ENCODE assay signal across 8 mouse cellular contexts in genomic region chr4:152274681-152275131, GRCm38 (mm10). TPM values are rescaled to one million over a fixed set of nuclear protein-coding genes. Genes with fewer than 3 reads are reported as not detected.
A peak's percentile ranks its signal among the peaks of the same experiment; 100 is the strongest.
DNase-seq lines count a peak whose midpoint lies in the region; ATAC-seq lines count a peak whose summit lies in the region.

No protein-coding gene starts in this region.

- H3K9me3 ChIP-seq in forebrain, embryonic 12.5 days, result no peaks in the 10 kb centered on the region
- H3K9me3 ChIP-seq in hindbrain, embryonic 12.5 days (replicated peaks), result no peaks in the 10 kb centered on the region
- H3K9me3 ChIP-seq in lung, embryonic 16.5 days (ENCODE audit: control insufficient read depth, low read length), result no peaks in the 10 kb centered on the region
- H3K9me3 ChIP-seq in stomach, embryonic 14.5 days (ENCODE audit: control insufficient read depth, low read depth, low read length), result no peaks in the 10 kb centered on the region

- peak; percentile 62 for DNase-seq in kidney, postnatal 10 days
- DNase-seq in kidney, postnatal 36 days, result no peak
- DNase-seq in spleen, adult 18-20 months, result no peak
- no peak for DNase-seq in urinary bladder, postnatal 10 days (ENCODE audit: low spot score)

- H3K9ac ChIP-seq in forebrain, embryonic 12.5 days, result peak overlapping the region; percentile 75
- peak overlapping the region; percentile 85 for H3K9ac ChIP-seq in hindbrain, embryonic 12.5 days
- peak overlapping the region; percentile 78 for H3K9ac ChIP-seq in lung, embryonic 16.5 days (ENCODE audit: low read length)
- H3K9ac ChIP-seq in stomach, embryonic 14.5 days (replicated peaks; ENCODE audit: low read depth, low read length), result peak overlapping the region; percentile 57; the same call in 1 of the 2 replicates

- no peak overlapping the region for H3K27ac ChIP-seq in forebrain, embryonic 12.5 days
- H3K27ac ChIP-seq in hindbrain, embryonic 12.5 days, result peak overlapping the region; percentile 73; the same call in 1 of the 2 replicates
- peak overlapping the region; percentile 90 for H3K27ac ChIP-seq in lung, embryonic 16.5 days (ENCODE audit: low read length)
- peak overlapping the region; percentile 84; the same call in 1 of the 2 replicates for H3K27ac ChIP-seq in stomach, embryonic 14.5 days (ENCODE audit: low read length)

- peaks cover 64% of the 10 kb centered on the region for H3K27me3 ChIP-seq in forebrain, embryonic 12.5 days
- H3K27me3 ChIP-seq in hindbrain, embryonic 12.5 days, result peaks cover 87% of the 10 kb centered on the region
- H3K27me3 ChIP-seq in lung, embryonic 16.5 days (ENCODE audit: control insufficient read depth, insufficient read depth, low read depth, low read length), result peaks cover 3% of the 10 kb centered on the region
- H3K27me3 ChIP-seq in stomach, embryonic 14.5 days (ENCODE audit: control insufficient read depth, insufficient read depth, low read length), result 0 out of 2 replicates have a peak, but pooled peaks cover 3% of the 10 kb centered on the region

- ATAC-seq in forebrain, embryonic 12.5 days (ENCODE audit: low FRiP score), result peak; percentile 61; the same call in 1 of the 2 replicates
- peak; percentile 41; the same call in 1 of the 2 replicates for ATAC-seq in hindbrain, embryonic 12.5 days (ENCODE audit: low FRiP score)
- ATAC-seq in lung, embryonic 16.5 days (ENCODE audit: low read depth), result peak; percentile 50
- ATAC-seq in stomach, embryonic 14.5 days (ENCODE audit: insufficient number of reproducible peaks, insufficient read depth, low FRiP score, low read depth), result 0 out of 2 replicates have a peak, but pooled peaks have one; percentile 5

- peak overlapping the region; percentile 58 for H3K4me3 ChIP-seq in forebrain, embryonic 12.5 days (replicated peaks)
- peak overlapping the region; percentile 58 for H3K4me3 ChIP-seq in hindbrain, embryonic 12.5 days
- peak overlapping the region; percentile 75 for H3K4me3 ChIP-seq in lung, embryonic 16.5 days (ENCODE audit: low read length)
- peak overlapping the region; percentile 54 for H3K4me3 ChIP-seq in stomach, embryonic 14.5 days (ENCODE audit: low read depth, low read length)

- no peaks in the 10 kb centered on the region; the same call in 1 of the 2 replicates for H3K36me3 ChIP-seq in forebrain, embryonic 12.5 days (replicated peaks)
- H3K36me3 ChIP-seq in hindbrain, embryonic 12.5 days, result no peaks in the 10 kb centered on the region; the same call in 1 of the 2 replicates
- H3K36me3 ChIP-seq in lung, embryonic 16.5 days (ENCODE audit: control insufficient read depth, insufficient read depth, low read length), result no peaks in the 10 kb centered on the region
- no peaks in the 10 kb centered on the region for H3K36me3 ChIP-seq in stomach, embryonic 14.5 days (ENCODE audit: control insufficient read depth, insufficient read depth, low read length)

- peak overlapping the region; percentile 97 for H3K4me2 ChIP-seq in forebrain, embryonic 12.5 days
- peak overlapping the region; percentile 84 for H3K4me2 ChIP-seq in hindbrain, embryonic 12.5 days (replicated peaks)
- H3K4me2 ChIP-seq in lung, embryonic 16.5 days (ENCODE audit: low read depth, low read length), result peak overlapping the region; percentile 92
- peak overlapping the region; percentile 95 for H3K4me2 ChIP-seq in stomach, embryonic 14.5 days (replicated peaks; ENCODE audit: low read depth, low read length)

- H3K4me1 ChIP-seq in forebrain, embryonic 12.5 days, result peaks cover 32% of the 10 kb centered on the region
- H3K4me1 ChIP-seq in hindbrain, embryonic 12.5 days, result peaks cover 36% of the 10 kb centered on the region
- H3K4me1 ChIP-seq in lung, embryonic 16.5 days (replicated peaks; ENCODE audit: control insufficient read depth, insufficient read depth, low read length), result peaks cover 19% of the 10 kb centered on the region
- H3K4me1 ChIP-seq in stomach, embryonic 14.5 days (ENCODE audit: control insufficient read depth, insufficient read depth, low read length), result peaks cover 30% of the 10 kb centered on the region

- WGBS in forebrain, embryonic 12.5 days, result 2% methylated on average over 20 of the region's 20 CpGs
- WGBS in hindbrain, embryonic 12.5 days, result under 1% methylated on average over 20 of the region's 20 CpGs
- WGBS in lung, embryonic 16.5 days, result 2% methylated on average over 20 of the region's 20 CpGs
- 2% methylated on average over 20 of the region's 20 CpGs for WGBS in stomach, embryonic 14.5 days

RNA-seq across cellular contexts. Expression of gene Gpr153, which starts 0.7 kb away (rescaled TPM):
- polyA plus RNA-seq in forebrain, embryonic 12.5 days (2016; fragmentation: Nextera tagmentation; extraction: Ambion mirVana), result 5.8 and 6.9 TPM in 2 replicates
- 13.1 and 16.2 TPM in 2 replicates for polyA plus RNA-seq in hindbrain, embryonic 12.5 days (2016; fragmentation: Nextera tagmentation; extraction: Ambion mirVana)
- 8.3 and 8.5 TPM in 2 replicates for polyA plus RNA-seq in lung, embryonic 16.5 days (2015; fragmentation: Nextera tagmentation; extraction: Ambion mirVana)
- polyA plus RNA-seq in stomach, embryonic 14.5 days (2014; fragmentation: Nextera tagmentation; extraction: Ambion mirVana), result 14.2 and 19.1 TPM in 2 replicates

RNA-seq across cellular contexts. Expression of gene Hes3, which starts 16.8 kb away (rescaled TPM):
- polyA plus RNA-seq in forebrain, embryonic 12.5 days (2016; fragmentation: Nextera tagmentation; extraction: Ambion mirVana), result 0.43 and 0.46 TPM in 2 replicates
- 1.2 and 2.1 TPM in 2 replicates for polyA plus RNA-seq in hindbrain, embryonic 12.5 days (2016; fragmentation: Nextera tagmentation; extraction: Ambion mirVana)
- not detected in 2 replicates for polyA plus RNA-seq in lung, embryonic 16.5 days (2015; fragmentation: Nextera tagmentation; extraction: Ambion mirVana)
- polyA plus RNA-seq in stomach, embryonic 14.5 days (2014; fragmentation: Nextera tagmentation; extraction: Ambion mirVana), result 0.43 TPM in 1 of 2 replicates, not detected in the other

RNA-seq across cellular contexts. Expression of gene Icmt, which starts 22.3 kb away (rescaled TPM):
- polyA plus RNA-seq in forebrain, embryonic 12.5 days (2016; fragmentation: Nextera tagmentation; extraction: Ambion mirVana), result 20.3 and 21.3 TPM in 2 replicates
- polyA plus RNA-seq in hindbrain, embryonic 12.5 days (2016; fragmentation: Nextera tagmentation; extraction: Ambion mirVana), result 25.3 and 25.6 TPM in 2 replicates
- 21.7 and 24.0 TPM in 2 replicates for polyA plus RNA-seq in lung, embryonic 16.5 days (2015; fragmentation: Nextera tagmentation; extraction: Ambion mirVana)
- polyA plus RNA-seq in stomach, embryonic 14.5 days (2014; fragmentation: Nextera tagmentation; extraction: Ambion mirVana), result 20.2 and 22.6 TPM in 2 replicates

RNA-seq across cellular contexts. Expression of gene Rnf207, which starts 44.1 kb away (rescaled TPM):
- polyA plus RNA-seq in forebrain, embryonic 12.5 days (2016; fragmentation: Nextera tagmentation; extraction: Ambion mirVana), result 1.5 and 2.7 TPM in 2 replicates
- 2.5 and 3.8 TPM in 2 replicates for polyA plus RNA-seq in hindbrain, embryonic 12.5 days (2016; fragmentation: Nextera tagmentation; extraction: Ambion mirVana)
- 2.5 and 2.7 TPM in 2 replicates for polyA plus RNA-seq in lung, embryonic 16.5 days (2015; fragmentation: Nextera tagmentation; extraction: Ambion mirVana)
- polyA plus RNA-seq in stomach, embryonic 14.5 days (2014; fragmentation: Nextera tagmentation; extraction: Ambion mirVana), result 1.00 and 1.1 TPM in 2 replicates

RNA-seq across cellular contexts. Expression of gene Rpl22, which starts 50.8 kb away (rescaled TPM):
- polyA plus RNA-seq in forebrain, embryonic 12.5 days (2016; fragmentation: Nextera tagmentation; extraction: Ambion mirVana), result 319 and 331 TPM in 2 replicates
- 257 and 282 TPM in 2 replicates for polyA plus RNA-seq in hindbrain, embryonic 12.5 days (2016; fragmentation: Nextera tagmentation; extraction: Ambion mirVana)
- polyA plus RNA-seq in lung, embryonic 16.5 days (2015; fragmentation: Nextera tagmentation; extraction: Ambion mirVana), result 361 and 378 TPM in 2 replicates
- polyA plus RNA-seq in stomach, embryonic 14.5 days (2014; fragmentation: Nextera tagmentation; extraction: Ambion mirVana), result 483 and 497 TPM in 2 replicates

Comparison
In these comparisons a context has a peak if more than half of its experiments do, and no peak if none do; other contexts are left out.
1. ATAC-seq: peak in every context shown above with its lines; median percentile 61 in forebrain, embryonic 12.5 days; 50 in lung, embryonic 16.5 days; 41 in hindbrain, embryonic 12.5 days; 5 in stomach, embryonic 14.5 days.